Mouse (Mus musculus): ENCODE results near the gene Acss2. TPM values are rescaled to one million over a fixed set of nuclear protein-coding genes. Genes with fewer than 3 reads are reported as not detected.

Acss2 gene
- polyA plus RNA-seq, 1 experiment from 2014 or later = 9.8 TPM

DNA sequence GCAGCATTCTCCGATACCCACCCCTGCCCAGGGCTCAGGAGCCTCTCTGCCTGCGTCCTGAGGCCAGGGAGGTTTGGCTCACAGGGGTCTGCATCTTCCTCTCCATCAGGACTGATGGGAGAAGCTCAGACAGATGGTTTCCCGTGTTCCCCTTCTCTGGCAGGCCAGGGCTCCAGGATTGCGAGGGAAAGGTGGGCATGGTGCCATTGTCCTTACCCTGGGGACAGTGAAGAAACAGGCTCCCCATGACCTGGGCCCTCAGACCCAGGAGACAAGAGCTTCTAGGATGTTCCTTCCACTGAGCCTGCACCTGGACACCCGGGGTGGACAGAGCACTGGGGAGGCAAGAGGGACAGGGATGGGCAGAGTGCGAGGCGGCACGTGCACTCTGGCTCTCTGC, 116.8 kb downstream of the Acss2 start:
- Histone ChIP-seq H3K9me3 (no peaks in the 10 kb centered on the region), H3K36me3 (peaks cover 57% of the 10 kb centered on the region), H3K9ac (no peak overlapping the region), H3K4me3 (no peak overlapping the region), H3K27me3 (peaks cover 32% of the 10 kb centered on the region), H3K4me1 (peaks cover 4% of the 10 kb centered on the region), H3K27ac (no peak overlapping the region), H3K4me2 (no peak overlapping the region)
- ATAC-seq (ENCODE audit: borderline replicate concordance, extremely low read depth, low FRiP score, low TSS enrichment) = no peak
- WGBS = 88% methylated on average over 8 of the region's 8 CpGs

MicroRNAs encoded within 50 kb of the gene (microRNA counts, 519-probe panel; counts per million panel counts)
- microRNA mmu-miR-499 = 1,809 counts per million, percentile 12 among the panel's probes with 10 or more counts

Small RNAs within 50 kb of the gene (microRNA-seq; reads per million reads assigned to microRNA genes)
- 55.8 reads per million, percentile 47 among the genes with 10 or more reads in this experiment for gene Mir499

Other genes with a start within 250 kb of the Acss2 start
- gene Map1lc3a, start 241.7 kb upstream of the Acss2 start, polyA plus RNA-seq (2015; fragmentation: Nextera tagmentation; extraction: Ambion mirVana) = 178 and 182 TPM in 2 replicates
- 47.5 and 52.2 TPM in 2 replicates for gene Pigu, start 160.5 kb upstream of the Acss2 start, polyA plus RNA-seq (2015; fragmentation: Nextera tagmentation; extraction: Ambion mirVana)
- gene Trp53inp2, start 136.9 kb upstream of the Acss2 start, polyA plus RNA-seq (2015; fragmentation: Nextera tagmentation; extraction: Ambion mirVana) = 18.0 and 19.7 TPM in 2 replicates
- 13.8 and 16.6 TPM in 2 replicates for gene Ncoa6, start 44.1 kb upstream of the Acss2 start, polyA plus RNA-seq (2015; fragmentation: Nextera tagmentation; extraction: Ambion mirVana)
- gene Ggt7, start 289 bp downstream of the Acss2 start, polyA plus RNA-seq (2015; fragmentation: Nextera tagmentation; extraction: Ambion mirVana) = 3.9 and 4.3 TPM in 2 replicates
- 26.5 and 29.8 TPM in 2 replicates for gene Gss, start 74.9 kb downstream of the Acss2 start, polyA plus RNA-seq (2015; fragmentation: Nextera tagmentation; extraction: Ambion mirVana)
- gene Myh7b, start 93.3 kb downstream of the Acss2 start, polyA plus RNA-seq (2015; fragmentation: Nextera tagmentation; extraction: Ambion mirVana) = 0.85 and 1.1 TPM in 2 replicates
- 126 and 133 TPM in 2 replicates for gene Trpc4ap, start 174.4 kb downstream of the Acss2 start, polyA plus RNA-seq (2015; fragmentation: Nextera tagmentation; extraction: Ambion mirVana)
- 41.2 and 45.2 TPM in 2 replicates for gene Edem2, start 211.5 kb downstream of the Acss2 start, polyA plus RNA-seq (2015; fragmentation: Nextera tagmentation; extraction: Ambion mirVana)
- gene Gm17581, start 217.9 kb downstream of the Acss2 start, polyA plus RNA-seq (2015; fragmentation: Nextera tagmentation; extraction: Ambion mirVana) = not detected in 2 replicates
- 14.6 and 15.3 TPM in 2 replicates for gene Procr, start 233.2 kb downstream of the Acss2 start, polyA plus RNA-seq (2015; fragmentation: Nextera tagmentation; extraction: Ambion mirVana)